Mouse (Mus musculus): Measurements from ENCODE around the gene Gm8237.
"Not testable (repeated sequence)": the region's sequence is repeated elsewhere in the genome, so short reads cannot be mapped to it uniquely, and the experiment has no call there.

The Gm8237 gene

DNA sequence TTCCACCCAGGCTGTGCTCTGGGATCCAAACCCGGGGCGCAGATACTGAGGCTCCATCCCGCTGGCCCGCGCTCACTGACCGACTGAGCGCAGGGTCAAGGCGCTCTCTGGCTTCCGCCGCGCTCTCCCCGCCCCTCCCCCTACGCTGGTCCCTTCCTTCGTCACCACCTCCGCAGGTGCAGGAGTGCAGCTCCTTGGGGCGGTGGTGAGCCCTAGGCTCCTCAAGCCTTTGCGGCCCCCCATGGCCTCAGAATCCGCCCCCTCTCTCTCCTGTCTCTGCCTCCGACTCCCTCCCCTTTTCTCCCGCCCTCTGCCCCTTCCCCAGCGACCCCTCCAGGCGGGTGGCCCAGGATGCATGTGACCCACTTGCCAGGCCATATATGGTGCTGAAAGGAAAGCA, at the start of gene Gm8237:
Gene Gm8237, minus strand, starts transcription at position 142 of the 400 bp plus-strand sequence.
- in situ Hi-C loops (cut with MboI; ENCODE audit: unreplicated experiment in 2 of 2), result not testable (repeated sequence)

DNA sequence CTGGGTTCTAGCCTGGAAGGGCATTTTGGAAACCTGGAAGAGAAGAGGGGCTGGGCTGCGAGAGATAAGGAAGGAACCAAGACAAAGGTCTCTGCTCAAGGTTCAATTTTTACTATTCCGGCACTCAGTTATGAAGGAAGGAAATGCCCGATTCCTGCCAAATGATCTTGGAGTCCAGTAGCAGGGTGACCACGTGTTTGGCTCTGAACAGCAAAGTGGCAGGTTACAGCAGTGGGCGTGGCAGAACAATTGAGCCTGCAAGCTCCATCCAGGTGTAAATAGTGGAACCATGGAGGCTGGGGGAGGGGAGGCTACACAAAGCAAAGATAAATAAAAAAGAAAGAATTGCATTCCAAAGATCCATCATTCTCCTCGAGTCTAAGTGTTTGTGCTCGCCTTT, 43.1 kb upstream of the Gm8237 start:
- in situ Hi-C loops (cut with MboI; ENCODE audit: unreplicated experiment in 2 of 2), result not testable (repeated sequence)

DNA sequence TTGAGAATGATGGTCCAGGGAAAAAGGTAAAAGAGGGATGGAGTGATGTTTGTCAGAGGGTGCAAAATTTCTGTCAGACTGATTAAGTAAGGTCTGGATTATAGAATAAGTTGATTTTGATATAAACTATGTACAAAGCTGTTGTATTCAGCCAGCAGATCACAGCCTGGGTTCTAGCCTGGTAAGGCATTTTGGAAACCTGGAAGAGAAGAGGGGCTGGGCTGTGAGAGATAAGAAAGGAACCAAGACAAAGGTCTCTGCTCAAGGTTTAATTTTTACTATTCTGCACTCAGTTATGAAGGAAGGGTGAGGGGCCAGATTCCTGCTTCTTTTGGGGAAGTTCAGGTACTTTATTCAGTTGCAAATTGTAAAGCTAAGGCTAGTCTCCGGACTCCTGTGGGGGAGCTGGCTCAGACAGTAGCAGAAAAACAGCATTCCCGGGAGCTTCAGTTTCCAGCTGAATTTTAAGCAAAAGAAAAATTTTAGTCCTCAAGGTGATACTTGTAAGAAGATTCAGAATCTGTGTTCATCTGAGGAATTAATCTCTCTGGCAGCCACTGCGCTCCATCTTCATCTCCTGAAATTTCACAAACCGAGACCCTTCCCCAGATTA, 38.3 kb upstream of the Gm8237 start:
- in situ Hi-C loops (cut with MboI; ENCODE audit: unreplicated experiment in 2 of 2), result not testable (repeated sequence)

DNA sequence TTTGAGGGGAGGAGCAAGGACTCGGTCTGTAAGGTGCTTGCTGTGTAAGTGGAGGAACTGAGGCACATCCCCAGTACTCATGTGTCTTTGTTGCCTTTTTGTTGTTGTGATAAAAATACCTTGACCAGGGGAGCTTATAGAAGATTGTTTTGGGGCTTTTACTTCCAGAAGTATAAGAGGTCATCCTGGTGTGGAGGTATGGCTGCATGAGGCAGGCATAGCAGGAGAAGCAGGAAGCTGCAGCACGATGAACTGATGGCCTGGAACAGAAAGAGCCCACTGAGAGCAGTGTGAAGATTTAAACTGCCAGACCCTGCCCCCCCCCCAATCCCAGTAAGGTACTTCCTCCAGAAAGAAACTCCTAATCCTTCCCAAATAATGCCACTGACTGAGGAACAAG, 33.5 kb upstream of the Gm8237 start:
- in situ Hi-C loops (cut with MboI; ENCODE audit: unreplicated experiment in 2 of 2), result not testable (repeated sequence)

DNA sequence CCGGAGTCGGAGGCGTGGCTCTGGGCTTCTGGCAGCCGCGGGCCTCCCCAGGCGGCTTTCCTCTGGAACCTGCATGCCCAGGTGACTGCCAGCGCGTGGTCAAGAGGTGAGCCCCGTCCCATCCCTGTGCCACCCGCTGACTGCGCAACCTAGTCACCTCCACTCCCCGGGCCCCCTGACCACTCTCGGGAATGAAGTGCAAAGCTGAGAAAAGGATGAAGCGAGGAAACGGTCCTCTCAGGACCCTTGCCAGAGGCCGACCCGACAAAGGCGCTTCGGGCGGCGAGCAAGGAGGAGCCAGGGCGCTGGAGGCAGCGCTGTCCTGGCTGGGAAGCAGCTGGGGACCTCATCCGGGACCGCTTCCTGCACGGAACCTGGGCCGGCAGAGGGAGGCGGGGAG, 391 bp downstream of the Gm8237 start:
- in situ Hi-C loops (cut with MboI; ENCODE audit: unreplicated experiment in 2 of 2), result not testable (repeated sequence)

DNA sequence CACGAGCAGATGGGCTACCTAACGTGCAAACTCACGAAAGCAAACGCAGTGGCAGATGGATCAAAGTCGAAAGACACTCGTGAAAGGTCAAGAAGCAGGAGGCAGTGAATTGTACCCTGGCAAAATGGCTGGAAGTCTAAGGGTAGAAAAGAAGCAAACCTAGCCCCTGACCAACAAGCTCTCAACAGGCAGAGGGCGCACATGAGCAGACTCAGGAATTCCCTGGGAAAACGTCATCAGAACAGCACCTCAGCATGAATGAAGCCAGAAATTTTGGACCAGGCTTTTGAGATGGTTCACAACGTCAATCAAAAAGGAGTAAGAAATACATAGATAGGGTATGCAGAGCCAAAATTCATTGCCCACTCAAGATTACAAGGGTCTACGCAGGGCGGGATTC, 1.0 kb downstream of the Gm8237 start:
- in situ Hi-C loops (cut with MboI; ENCODE audit: unreplicated experiment in 2 of 2), result not testable (repeated sequence)

DNA sequence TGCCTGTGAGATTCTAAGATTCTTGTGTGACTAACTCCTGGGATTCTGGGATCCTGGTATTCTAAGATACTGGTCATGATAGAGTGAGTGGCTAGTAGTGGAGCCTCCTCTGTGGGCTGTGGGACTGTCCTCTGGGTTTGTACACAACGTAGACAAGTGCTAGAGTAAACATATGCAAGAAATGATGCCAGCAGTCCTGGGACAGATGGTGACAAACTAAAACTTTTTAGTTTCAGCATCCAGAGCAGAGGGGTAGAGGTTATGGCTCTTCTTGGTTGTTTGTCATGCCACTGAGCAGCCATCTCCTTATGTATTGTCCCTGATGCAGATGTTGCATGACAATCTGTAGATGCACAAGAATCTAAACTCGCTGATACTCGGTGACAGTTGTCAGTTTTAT, 24.3 kb downstream of the Gm8237 start:
- in situ Hi-C loops (cut with MboI; ENCODE audit: unreplicated experiment in 2 of 2), result not testable (repeated sequence)

DNA sequence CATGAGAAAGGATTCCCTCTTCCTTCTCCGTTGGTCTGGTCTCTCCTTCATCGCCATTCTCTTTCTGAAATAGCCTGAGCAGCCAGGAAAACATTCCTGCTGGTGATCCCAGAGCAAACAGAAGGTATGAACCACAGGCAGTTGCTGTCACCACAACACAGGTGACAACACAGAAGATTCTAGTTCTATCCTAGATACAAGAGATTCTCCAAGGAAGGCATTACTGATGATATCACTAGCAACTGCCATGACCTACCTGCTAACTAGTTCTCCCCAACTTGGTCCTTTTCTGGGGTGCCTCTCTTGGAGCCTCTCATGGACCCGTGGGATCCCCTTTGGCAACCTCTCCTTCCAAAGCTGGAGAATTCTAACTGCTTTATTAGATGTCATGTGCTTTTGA, 50.0 kb downstream of the Gm8237 start, which contains the start of gene Gm3424:
Gene Gm3424, minus strand, starts transcription at position 101 of the 400 bp plus-strand sequence.
- in situ Hi-C loops (cut with MboI; ENCODE audit: unreplicated experiment in 2 of 2), result not testable (repeated sequence)

DNA sequence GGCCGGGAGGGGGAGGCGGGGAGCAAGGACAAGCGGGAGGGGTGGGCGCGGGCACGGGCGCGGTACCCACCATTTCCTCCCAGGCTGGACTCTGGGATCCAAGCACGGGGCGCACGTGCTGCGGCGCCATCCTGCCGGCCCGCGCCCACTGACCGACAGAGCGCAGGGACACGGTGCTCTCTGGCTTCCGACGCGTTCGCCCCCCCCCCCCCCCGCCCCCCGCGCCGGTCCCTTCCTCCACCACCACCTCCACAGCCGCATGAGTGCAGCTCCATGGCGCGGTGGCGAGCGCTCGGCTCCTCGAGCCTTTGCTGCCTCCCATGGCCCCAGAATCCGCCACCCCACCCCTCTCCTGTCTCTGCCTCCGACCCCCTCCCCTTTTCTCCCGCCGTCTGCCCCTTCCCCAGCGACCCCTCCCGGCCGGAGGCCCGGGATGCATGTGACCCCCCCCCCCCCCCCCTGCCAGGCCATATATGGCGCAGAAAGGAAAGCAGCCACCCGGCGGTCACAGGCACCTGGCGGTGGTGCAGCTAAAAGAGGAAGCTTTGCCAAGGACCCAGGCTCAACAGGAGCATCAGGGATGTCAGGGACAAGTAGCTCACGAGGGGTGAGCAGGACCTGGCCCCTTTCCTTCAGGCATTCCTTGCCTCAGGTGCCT, 67.4 kb downstream of the Gm8237 start:
- in situ Hi-C loops (cut with MboI; ENCODE audit: unreplicated experiment in 2 of 2), result not testable (repeated sequence)
